In the genomic region with DNA sequence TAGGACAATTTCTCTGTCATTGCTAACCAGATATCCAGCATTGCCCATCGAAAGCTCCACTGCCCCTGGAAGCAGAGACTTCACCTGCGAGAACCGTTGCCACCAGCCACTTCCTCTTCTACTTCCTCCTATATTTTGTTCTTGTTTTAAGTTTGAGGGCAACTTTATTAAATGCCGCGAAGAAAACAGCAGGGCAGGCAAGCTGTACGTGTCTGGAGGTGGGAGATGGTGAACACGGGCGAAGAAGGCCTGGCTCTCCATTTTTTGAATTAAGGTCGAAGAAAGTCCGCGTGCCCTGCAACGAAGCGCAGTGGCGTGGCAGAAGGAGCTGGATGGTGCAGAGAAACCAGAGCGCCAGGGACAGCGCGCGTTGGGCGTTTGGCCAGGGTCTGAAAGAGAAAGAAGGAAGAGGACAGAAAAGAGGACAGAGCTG, we compare ENCODE assay signal across 10 mouse cellular contexts. TPM values are rescaled to one million over a fixed set of nuclear protein-coding genes. Genes with fewer than 3 reads are reported as not detected.
DNase-seq lines count a peak whose midpoint lies in the region; ATAC-seq lines count a peak whose summit lies in the region.
"Had no signal": no experiment of that assay in that cellular context is flagged by ENCODE, and none has a peak within 500 bp of the region (broad histone marks: within the 10 kb centered on the region; RNA-seq: fewer than 3 reads in every experiment).

No protein-coding gene starts in this region.

- DNase-seq in heart, adult 9 months (ENCODE audit: low spot score in 2 of 2) = no peak
- DNase-seq in testis, postnatal 10 days (ENCODE audit: low spot score) = no peak
- DNase-seq in adrenal gland, postnatal 10 days = no peak
- DNase-seq in adrenal gland, adult (ENCODE audit: inconsistent age in 2 of 2, low spot score in 1 of 2) = no peak

- no peak overlapping the region for H3K4me3 ChIP-seq in heart, embryonic 15.5 days
- H3K4me3 ChIP-seq: hindbrain, embryonic 12.5 days; neural tube, embryonic 13.5 days had no signal

- H3K4me2 ChIP-seq in heart, embryonic 15.5 days = no peak overlapping the region
- H3K4me2 ChIP-seq: hindbrain, embryonic 12.5 days; neural tube, embryonic 13.5 days had no signal

- no peaks in the 10 kb centered on the region for H3K27me3 ChIP-seq in heart, embryonic 15.5 days
- H3K27me3 ChIP-seq: hindbrain, embryonic 12.5 days; neural tube, embryonic 13.5 days had no signal

- no peaks in the 10 kb centered on the region for H3K9me3 ChIP-seq in heart, embryonic 15.5 days (replicated peaks)
- H3K9me3 ChIP-seq: hindbrain, embryonic 12.5 days; neural tube, embryonic 13.5 days had no signal

- peak overlapping the region; percentile 44; the same call in 1 of the 2 replicates for H3K27ac ChIP-seq in heart, embryonic 15.5 days
- H3K27ac ChIP-seq: hindbrain, embryonic 12.5 days; neural tube, embryonic 13.5 days had no signal

- WGBS in heart, embryonic 15.5 days = 78% methylated on average over 19 of the region's 19 CpGs

- no peaks in the 10 kb centered on the region for H3K36me3 ChIP-seq in heart, embryonic 15.5 days
- H3K36me3 ChIP-seq: hindbrain, embryonic 12.5 days; neural tube, embryonic 13.5 days had no signal

- no peak for ATAC-seq in heart, embryonic 15.5 days (replicated peaks; ENCODE audit: insufficient number of reproducible peaks, insufficient read depth, low FRiP score, low read depth)
- ATAC-seq in CD4-positive, CD25-positive, alpha-beta regulatory T cell, adult 4 months = peak; percentile 40
- ATAC-seq in granulocyte monocyte progenitor cell, adult 5-6 weeks (replicated peaks; ENCODE audit: poor library complexity, severe bottlenecking) = peak; percentile 34
- peak; percentile 64 for ATAC-seq in neutrophil, adult 5-6 weeks (ENCODE audit: extremely low read depth, insufficient number of reproducible peaks, low FRiP score, poor library complexity, severe bottlenecking)

- no peak overlapping the region for H3K9ac ChIP-seq in heart, embryonic 15.5 days
- H3K9ac ChIP-seq: hindbrain, embryonic 12.5 days; neural tube, embryonic 13.5 days had no signal

- peaks cover 10% of the 10 kb centered on the region for H3K4me1 ChIP-seq in heart, embryonic 15.5 days (replicated peaks)

RNA-seq across cellular contexts. Expression of gene Eloa, which starts 6.6 kb away (rescaled TPM):
- polyA plus RNA-seq in heart, embryonic 15.5 days (2015; fragmentation: Nextera tagmentation; extraction: Ambion mirVana) = 27.3 and 31.4 TPM in 2 replicates
- polyA plus RNA-seq in CD4-positive, CD25-positive, alpha-beta regulatory T cell, adult 4 months (2017; shearing (Covaris generic)) = 10 to 100 TPM; 44.5 to 58.9 TPM
- total RNA-seq in granulocyte monocyte progenitor cell, adult 5-6 weeks (2014; fragmentation: Nextera tagmentation) = 49.1 and 52.3 TPM in 2 replicates
- total RNA-seq in granulocyte monocyte progenitor cell, adult 5-6 weeks (2017) = 62.1 and 63.6 TPM in 2 replicates
- total RNA-seq in neutrophil, adult 5-6 weeks (2017) = 73.5 and 78.9 TPM in 2 replicates
- 10 to 100 TPM; 40.5 to 41.8 TPM for total RNA-seq in adrenal gland, postnatal 10 days (2021)

RNA-seq across cellular contexts. Expression of gene Rpl11, which starts 25.1 kb away (rescaled TPM):
- polyA plus RNA-seq in heart, embryonic 15.5 days (2015; fragmentation: Nextera tagmentation; extraction: Ambion mirVana) = 236 and 245 TPM in 2 replicates
- 1,000 to 10,000 TPM in 1 of 2 experiments, 100 to 1,000 TPM in 1; 954 to 1,576 TPM for polyA plus RNA-seq in CD4-positive, CD25-positive, alpha-beta regulatory T cell, adult 4 months (2017; shearing (Covaris generic))
- 1,756 and 1,826 TPM in 2 replicates for total RNA-seq in granulocyte monocyte progenitor cell, adult 5-6 weeks (2014; fragmentation: Nextera tagmentation)
- 806 and 1,025 TPM in 2 replicates for total RNA-seq in granulocyte monocyte progenitor cell, adult 5-6 weeks (2017)
- 333 and 414 TPM in 2 replicates for total RNA-seq in neutrophil, adult 5-6 weeks (2017)
- total RNA-seq in adrenal gland, postnatal 10 days (2021) = 100 to 1,000 TPM; 633 to 663 TPM

RNA-seq across cellular contexts. Expression of gene Pithd1, which starts 41.1 kb away (rescaled TPM):
- 34.0 and 57.7 TPM in 2 replicates for polyA plus RNA-seq in heart, embryonic 15.5 days (2015; fragmentation: Nextera tagmentation; extraction: Ambion mirVana)
- polyA plus RNA-seq in CD4-positive, CD25-positive, alpha-beta regulatory T cell, adult 4 months (2017; shearing (Covaris generic)) = 1 to 10 TPM; 9.3 to 9.7 TPM
- total RNA-seq in granulocyte monocyte progenitor cell, adult 5-6 weeks (2014; fragmentation: Nextera tagmentation) = 21.2 and 24.7 TPM in 2 replicates
- total RNA-seq in granulocyte monocyte progenitor cell, adult 5-6 weeks (2017) = 29.1 and 38.0 TPM in 2 replicates
- total RNA-seq in neutrophil, adult 5-6 weeks (2017) = 58.7 and 77.3 TPM in 2 replicates
- 10 to 100 TPM; 27.0 to 33.5 TPM for total RNA-seq in adrenal gland, postnatal 10 days (2021)

RNA-seq across cellular contexts. Expression of gene Lypla2, which starts 55.7 kb away (rescaled TPM):
- 59.6 and 79.0 TPM in 2 replicates for polyA plus RNA-seq in heart, embryonic 15.5 days (2015; fragmentation: Nextera tagmentation; extraction: Ambion mirVana)
- polyA plus RNA-seq in CD4-positive, CD25-positive, alpha-beta regulatory T cell, adult 4 months (2017; shearing (Covaris generic)) = 10 to 100 TPM; 63.0 to 72.0 TPM
- total RNA-seq in granulocyte monocyte progenitor cell, adult 5-6 weeks (2014; fragmentation: Nextera tagmentation) = 28.6 and 60.0 TPM in 2 replicates
- 19.4 and 20.4 TPM in 2 replicates for total RNA-seq in granulocyte monocyte progenitor cell, adult 5-6 weeks (2017)
- 41.0 and 44.9 TPM in 2 replicates for total RNA-seq in neutrophil, adult 5-6 weeks (2017)
- total RNA-seq in adrenal gland, postnatal 10 days (2021) = 10 to 100 TPM; 57.1 to 57.9 TPM
